Comparison of ENCODE assay signal across 8 mouse cellular contexts in the genomic region with DNA sequence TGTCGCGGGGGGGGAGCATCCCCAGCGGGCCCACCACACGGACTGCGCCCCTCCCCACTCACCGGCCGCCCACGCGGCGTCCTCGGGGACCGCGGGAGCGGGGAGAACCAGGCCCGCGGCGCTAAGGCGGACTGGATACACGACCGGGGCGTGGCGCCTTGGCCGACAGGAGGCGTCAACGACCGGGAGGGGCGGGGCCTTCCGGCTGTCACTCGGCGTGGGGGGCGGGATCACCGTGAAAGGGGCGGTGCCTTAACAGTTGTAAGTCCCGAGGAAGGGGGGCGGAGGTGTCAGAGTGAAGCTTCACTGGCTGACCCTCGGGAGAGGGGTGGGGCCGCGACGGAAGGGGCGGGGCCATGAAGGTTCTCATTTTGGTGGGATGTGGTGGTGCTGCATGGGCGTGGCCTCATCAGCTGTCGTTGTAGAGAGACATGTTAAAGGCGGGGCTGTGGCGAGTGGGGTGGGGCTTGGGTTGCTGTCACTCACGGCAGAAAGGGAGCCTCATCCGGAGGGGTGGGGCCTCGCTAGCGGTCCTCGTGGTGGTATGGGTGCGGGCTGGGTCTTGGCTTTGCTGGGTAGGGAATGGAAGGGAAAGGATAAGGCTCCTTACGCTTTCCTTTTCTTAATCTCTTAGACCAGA. TPM values are rescaled to one million over a fixed set of nuclear protein-coding genes. Genes with fewer than 3 reads are reported as not detected.
DNase-seq lines count a peak whose midpoint lies in the region; ATAC-seq and TF ChIP-seq lines count a peak whose summit lies in the region.

A gene (minus strand): TSS at position 182 of the 640 bp plus-strand sequence.

- peak; percentile 99 for DNase-seq in MN1 (ENCODE audit: low spot score)
- peak; percentile 97 for DNase-seq in cerebellum, adult 9-10 months
- peak; percentile 100 for DNase-seq in hindbrain, embryonic 10.5 days (ENCODE audit: low spot score)
- DNase-seq in layer of hippocampus, adult 9-11 months: peak; percentile 99
- peak; percentile 99 for DNase-seq in lung, postnatal 0 days (ENCODE audit: low spot score)
- DNase-seq in ovary, postnatal 14 days (ENCODE audit: low spot score): peak; percentile 94
- peak; percentile 98 for DNase-seq in thymus, postnatal 14 days

- peak; percentile 53 for TF ChIP-seq CTCF in lung, postnatal 0 days (IDR thresholded peaks at IDR 0.05)

- H3K9me3 ChIP-seq in hindbrain, embryonic 10.5 days: no peaks in the 10 kb centered on the region
- no peaks in the 10 kb centered on the region for H3K9me3 ChIP-seq in lung, postnatal 0 days (ENCODE audit: low read length)

- peak within 1 kb of the TSS; percentile 85 for H3K4me3 ChIP-seq in hindbrain, embryonic 10.5 days
- H3K4me3 ChIP-seq in lung, postnatal 0 days (ENCODE audit: low read depth, low read length): peak within 1 kb of the TSS; percentile 76

- H3K4me1 ChIP-seq in hindbrain, embryonic 10.5 days (replicated peaks): peaks cover 14% of the 10 kb centered on the region
- H3K4me1 ChIP-seq in lung, postnatal 0 days (ENCODE audit: insufficient read depth, low read depth, low read length): no peaks in the 10 kb centered on the region

- H3K36me3 ChIP-seq in hindbrain, embryonic 10.5 days: no peaks in the 10 kb centered on the region
- no peaks in the 10 kb centered on the region for H3K36me3 ChIP-seq in lung, postnatal 0 days (ENCODE audit: insufficient read depth, low read length)

- no peaks in the 10 kb centered on the region for H3K27me3 ChIP-seq in hindbrain, embryonic 10.5 days (ENCODE audit: insufficient read depth, poor library complexity, severe bottlenecking)
- no peaks in the 10 kb centered on the region for H3K27me3 ChIP-seq in lung, postnatal 0 days (replicated peaks; ENCODE audit: insufficient read depth, low read length)

- H3K9ac ChIP-seq in lung, postnatal 0 days (replicated peaks; ENCODE audit: low read depth): peak within 1 kb of the TSS; percentile 81

- peak within 1 kb of the TSS; percentile 83 for H3K4me2 ChIP-seq in lung, postnatal 0 days (replicated peaks; ENCODE audit: low read depth, low read length)

- peak within 1 kb of the TSS; percentile 93 for H3K27ac ChIP-seq in hindbrain, embryonic 10.5 days
- H3K27ac ChIP-seq in lung, postnatal 0 days (ENCODE audit: low read length): peak within 1 kb of the TSS; percentile 95

- TF ChIP-seq EP300 in lung, postnatal 0 days (IDR thresholded peaks at IDR 0.05): no peak

- WGBS in hindbrain, embryonic 10.5 days: under 1% methylated on average over 51 of the region's 51 CpGs
- whole genome bisulfite sequencing in lung, postnatal 0 days: under 1% methylated on average over 48 of the region's 51 CpGs

- peak; percentile 95 for ATAC-seq in frontal cortex, adult (ENCODE audit: low TSS enrichment)
- ATAC-seq in lung, postnatal 0 days: peak; percentile 95

RNA-seq across cellular contexts. Expression of the gene that starts here (rescaled TPM):
- polyA plus RNA-seq in hindbrain, embryonic 10.5 days (2016; fragmentation: Nextera tagmentation; extraction: Ambion mirVana): 38.2 and 46.9 TPM in 2 replicates
- 37.4 and 41.6 TPM in 2 replicates for polyA plus RNA-seq in lung, postnatal 0 days (2015; fragmentation: Nextera tagmentation; extraction: Ambion mirVana)

Comparison
In these comparisons a context has a peak if more than half of its experiments do, and no peak if none do; other contexts are left out.
1. Peak in every context shown above with its lines: DNase-seq, ATAC-seq, H3K4me3 ChIP-seq and H3K27ac ChIP-seq.